Mouse (Mus musculus) embryonic facial prominence, embryonic 13.5 days (tissue): ENCODE data around the gene Gpbp1. TPM values are rescaled to one million over a fixed set of nuclear protein-coding genes. Genes with fewer than 3 reads are reported as not detected.

Source experiments
- ATAC-seq: fragments of 200-750 bp; cut with Nextera tagmentation; 2 replicates; pipeline ENCODE4 v1.8.0; 2017; ENCODE audit warnings: low read depth; ENCODE audit not compliant: insufficient number of reproducible peaks, insufficient read depth, low FRiP score, low TSS enrichment
- H3K27ac ChIP-seq: fragments of 300-500 bp; sonication (generic); 2 replicates; pipeline ENCODE4 v1.5.1; 2015; ENCODE audit warnings: moderate library complexity, mild to moderate bottlenecking, inconsistent platforms
- H3K27me3 ChIP-seq: fragments of 300-500 bp; sonication (generic); 2 replicates; pipeline ENCODE4 v1.6.1; 2015; ENCODE audit warnings: mild to moderate bottlenecking, inconsistent platforms
- H3K36me3 ChIP-seq: fragments of 300-500 bp; sonication (generic); 2 replicates; pipeline ENCODE4 v1.6.1; 2015; ENCODE audit warnings: mild to moderate bottlenecking, inconsistent platforms
- H3K4me1 ChIP-seq: fragments of 300-500 bp; sonication (generic); 2 replicates; pipeline ENCODE4 v1.6.1; 2015; ENCODE audit warnings: inconsistent platforms
- H3K4me2 ChIP-seq: fragments of 300-500 bp; sonication (generic); 2 replicates; pipeline ENCODE4 v1.6.1; 2015; ENCODE audit warnings: moderate library complexity, mild to moderate bottlenecking, inconsistent platforms
- H3K4me3 ChIP-seq: fragments of 300-500 bp; sonication (generic); 2 replicates; pipeline ENCODE4 v1.5.1; 2015; ENCODE audit warnings: mild to moderate bottlenecking, inconsistent platforms
- H3K9ac ChIP-seq: fragments of 300-500 bp; sonication (generic); 2 replicates; pipeline ENCODE4 v1.6.1; 2015; ENCODE audit warnings: mild to moderate bottlenecking, inconsistent platforms
- H3K9me3 ChIP-seq: fragments of 300-500 bp; sonication (generic); 2 replicates; pipeline ENCODE4 v1.6.1; 2016; ENCODE audit warnings: inconsistent platforms
- WGBS: fragments of 180-500 bp; shearing (Covaris S2); methylation state at CpG from one replicate; pipeline ENCODE4 v1.1.7; 2015; ENCODE audit warnings: mixed read lengths; 5-methylcytosine and 5-hydroxymethylcytosine counted together
- polyA plus RNA-seq: library from polyadenylated mRNA; unstranded; fragments of >200 nt; fragmentation: Nextera tagmentation; extraction: Ambion mirVana; gene quantifications from 2 replicates; pipeline ENCODE4 v1.2.1, GENCODE M21; 2015

The Gpbp1 gene
- polyA plus RNA-seq, result 101 and 110 TPM in 2 replicates

- peak within 1 kb of the TSS; percentile 97 for H3K9ac ChIP-seq
- H3K4me2 ChIP-seq, result peak within 1 kb of the TSS; percentile 79
- H3K4me3 ChIP-seq, result peak within 1 kb of the TSS; percentile 96
- peak; percentile 97 for ATAC-seq
- no peaks in the 10 kb centered on the region for H3K36me3 ChIP-seq
- under 1% methylated on average over 105 of the region's 109 CpGs for WGBS
- no peaks in the 10 kb centered on the region for H3K9me3 ChIP-seq
- peak within 1 kb of the TSS; percentile 99 for H3K27ac ChIP-seq
- H3K4me1 ChIP-seq, result peaks cover 19% of the 10 kb centered on the region
- peaks cover 32% of the 10 kb centered on the region for H3K27me3 ChIP-seq
Observed at GRCm38 (mm10) chr13:111489802-111490723, at the start of gene Gpbp1. Gene Gpbp1 (minus strand): TSS chr13:111490111.

- H3K36me3 ChIP-seq, result no peaks in the 10 kb centered on the region
- no peaks in the 10 kb centered on the region for H3K4me1 ChIP-seq
- no peak overlapping the region for H3K4me2 ChIP-seq
- ATAC-seq, result no peak
- no peaks in the 10 kb centered on the region for H3K27me3 ChIP-seq
- WGBS, result 84% methylated on average over 9 of the region's 9 CpGs
- no peaks in the 10 kb centered on the region for H3K9me3 ChIP-seq
- H3K27ac ChIP-seq, result no peak overlapping the region
- H3K9ac ChIP-seq, result no peak overlapping the region
- H3K4me3 ChIP-seq, result no peak overlapping the region
Observed at GRCm38 (mm10) chr13:111537718-111538117, 47.8 kb upstream of the Gpbp1 start.

GRCm38 (mm10) chr13:111536207-111536887 lies 46.4 kb upstream of the Gpbp1 start:
- no peaks in the 10 kb centered on the region for H3K36me3 ChIP-seq
- H3K9ac ChIP-seq, result no peak overlapping the region
- 76% methylated on average over 6 of the region's 6 CpGs for WGBS
- H3K27me3 ChIP-seq, result no peaks in the 10 kb centered on the region
- no peaks in the 10 kb centered on the region for H3K9me3 ChIP-seq
- no peak for ATAC-seq
- no peak overlapping the region for H3K4me2 ChIP-seq
- H3K4me3 ChIP-seq, result no peak overlapping the region
- no peaks in the 10 kb centered on the region for H3K4me1 ChIP-seq
- H3K27ac ChIP-seq, result no peak overlapping the region

GRCm38 (mm10) chr13:111534131-111534530 lies 44.2 kb upstream of the Gpbp1 start:
- no peak overlapping the region for H3K4me2 ChIP-seq
- H3K27me3 ChIP-seq, result no peaks in the 10 kb centered on the region
- H3K9me3 ChIP-seq, result no peaks in the 10 kb centered on the region
- no peaks in the 10 kb centered on the region for H3K36me3 ChIP-seq
- H3K4me1 ChIP-seq, result no peaks in the 10 kb centered on the region
- no peak overlapping the region for H3K4me3 ChIP-seq
- H3K27ac ChIP-seq, result no peak overlapping the region
- 68% methylated on average over 6 of the region's 6 CpGs for WGBS
- ATAC-seq, result no peak
- no peak overlapping the region for H3K9ac ChIP-seq

- Histone ChIP-seq H3K4me2 (no peak overlapping the region), H3K36me3 (no peaks in the 10 kb centered on the region), H3K4me1 (no peaks in the 10 kb centered on the region), H3K27ac (no peak overlapping the region), H3K27me3 (no peaks in the 10 kb centered on the region), H3K4me3 (no peak overlapping the region), H3K9me3 (no peaks in the 10 kb centered on the region), H3K9ac (no peak overlapping the region)
- WGBS, result 89% methylated on average over 16 of the region's 16 CpGs
- ATAC-seq, result no peak
Observed at GRCm38 (mm10) chr13:111532178-111532948, 42.5 kb upstream of the Gpbp1 start.

GRCm38 (mm10) chr13:111531701-111532100 lies 41.8 kb upstream of the Gpbp1 start:
- ATAC-seq, result no peak
- H3K27me3 ChIP-seq, result no peaks in the 10 kb centered on the region
- no peaks in the 10 kb centered on the region for H3K36me3 ChIP-seq
- H3K4me2 ChIP-seq, result no peak overlapping the region
- 92% methylated on average over 1 of the region's 1 CpGs for WGBS
- no peak overlapping the region for H3K27ac ChIP-seq
- H3K4me3 ChIP-seq, result no peak overlapping the region
- H3K4me1 ChIP-seq, result no peaks in the 10 kb centered on the region
- no peak overlapping the region for H3K9ac ChIP-seq
- H3K9me3 ChIP-seq, result no peaks in the 10 kb centered on the region

GRCm38 (mm10) chr13:111524277-111524676 lies 34.4 kb upstream of the Gpbp1 start:
- Histone ChIP-seq H3K27me3 (no peaks in the 10 kb centered on the region), H3K9me3 (no peaks in the 10 kb centered on the region), H3K4me3 (no peak overlapping the region), H3K4me2 (no peak overlapping the region), H3K36me3 (no peaks in the 10 kb centered on the region), H3K27ac (no peak overlapping the region), H3K4me1 (peaks cover under 1% of the 10 kb centered on the region; the same call in 1 of the 2 replicates), H3K9ac (no peak overlapping the region)
- no peak for ATAC-seq
- 98% methylated on average over 2 of the region's 2 CpGs for WGBS

GRCm38 (mm10) chr13:111522336-111522735 lies 32.4 kb upstream of the Gpbp1 start:
- H3K9me3 ChIP-seq, result no peaks in the 10 kb centered on the region
- H3K27me3 ChIP-seq, result no peaks in the 10 kb centered on the region
- no peak overlapping the region for H3K4me2 ChIP-seq
- H3K36me3 ChIP-seq, result no peaks in the 10 kb centered on the region
- WGBS, result 69% methylated on average over 9 of the region's 9 CpGs
- H3K4me1 ChIP-seq, result peaks cover 4% of the 10 kb centered on the region; the same call in 1 of the 2 replicates
- H3K4me3 ChIP-seq, result no peak overlapping the region
- no peak overlapping the region for H3K9ac ChIP-seq
- H3K27ac ChIP-seq, result no peak overlapping the region
- ATAC-seq, result no peak

GRCm38 (mm10) chr13:111520456-111520855 lies 30.5 kb upstream of the Gpbp1 start:
- Histone ChIP-seq H3K4me1 (peaks cover 4% of the 10 kb centered on the region; the same call in 1 of the 2 replicates), H3K27me3 (no peaks in the 10 kb centered on the region), H3K4me2 (no peak overlapping the region), H3K27ac (no peak overlapping the region), H3K36me3 (no peaks in the 10 kb centered on the region), H3K9me3 (no peaks in the 10 kb centered on the region), H3K4me3 (no peak overlapping the region), H3K9ac (no peak overlapping the region)
- WGBS, result 68% methylated on average over 4 of the region's 4 CpGs
- ATAC-seq, result no peak

GRCm38 (mm10) chr13:111518332-111518731 lies 28.4 kb upstream of the Gpbp1 start:
- Histone ChIP-seq H3K36me3 (no peaks in the 10 kb centered on the region), H3K9me3 (no peaks in the 10 kb centered on the region), H3K4me1 (peaks cover 4% of the 10 kb centered on the region; the same call in 1 of the 2 replicates), H3K27ac (no peak overlapping the region), H3K27me3 (no peaks in the 10 kb centered on the region), H3K9ac (no peak overlapping the region), H3K4me3 (no peak overlapping the region), H3K4me2 (no peak overlapping the region)
- WGBS, result 51% methylated on average over 5 of the region's 5 CpGs
- no peak for ATAC-seq

- Histone ChIP-seq H3K27ac (no peak overlapping the region), H3K9ac (no peak overlapping the region), H3K4me2 (no peak overlapping the region), H3K27me3 (no peaks in the 10 kb centered on the region), H3K36me3 (no peaks in the 10 kb centered on the region), H3K4me3 (no peak overlapping the region), H3K9me3 (no peaks in the 10 kb centered on the region), H3K4me1 (peaks cover 4% of the 10 kb centered on the region; the same call in 1 of the 2 replicates)
- no peak for ATAC-seq
- WGBS, result 88% methylated on average over 7 of the region's 7 CpGs
Observed at GRCm38 (mm10) chr13:111516385-111517150, 26.7 kb upstream of the Gpbp1 start.
